Mouse (Mus musculus) embryonic facial prominence, embryonic 15.5 days (tissue): ENCODE data around the gene Srsf3. TPM values are rescaled to one million over a fixed set of nuclear protein-coding genes. Genes with fewer than 3 reads are reported as not detected.
A peak's percentile ranks its signal among the peaks of the same experiment; 100 is the strongest.
"Not testable (repeated sequence)": the region's sequence is repeated elsewhere in the genome, so short reads cannot be mapped to it uniquely, and the experiment has no call there.

Experiments
- ATAC-seq: fragments of 200-750 bp; cut with Nextera tagmentation; 2 replicates; pipeline ENCODE4 v1.8.0; 2017; ENCODE audit warnings: low read depth, moderate TSS enrichment; ENCODE audit not compliant: insufficient number of reproducible peaks, low FRiP score, low TSS enrichment
- H3K27ac ChIP-seq: fragments of 300-500 bp; sonication (generic); replicated peaks from 2 replicates; pipeline ENCODE4 v1.5.1; 2015; ENCODE audit warnings: mild to moderate bottlenecking, inconsistent platforms
- H3K27me3 ChIP-seq: fragments of 300-500 bp; sonication (generic); 2 replicates; pipeline ENCODE4 v1.6.1; 2015; ENCODE audit warnings: inconsistent platforms
- H3K36me3 ChIP-seq: fragments of 300-500 bp; sonication (generic); 2 replicates; pipeline ENCODE4 v1.6.1; 2015; ENCODE audit warnings: mild to moderate bottlenecking, inconsistent platforms
- H3K4me1 ChIP-seq: fragments of 300-500 bp; sonication (generic); 2 replicates; pipeline ENCODE4 v1.6.1; 2015; ENCODE audit warnings: inconsistent platforms
- H3K4me2 ChIP-seq: fragments of 300-500 bp; sonication (generic); replicated peaks from 2 replicates; pipeline ENCODE4 v1.6.1; 2015; ENCODE audit warnings: mild to moderate bottlenecking, inconsistent platforms
- H3K4me3 ChIP-seq: fragments of 300-500 bp; sonication (generic); replicated peaks from 2 replicates; pipeline ENCODE4 v1.5.1; 2015; ENCODE audit warnings: mild to moderate bottlenecking, inconsistent platforms
- H3K9ac ChIP-seq: fragments of 300-500 bp; sonication (generic); 2 replicates; pipeline ENCODE4 v1.6.1; 2015; ENCODE audit warnings: inconsistent platforms
- H3K9me3 ChIP-seq: fragments of 300-500 bp; sonication (generic); replicated peaks from 2 replicates; pipeline ENCODE4 v1.6.1; 2016; ENCODE audit warnings: inconsistent platforms
- WGBS: fragments of 180-500 bp; shearing (Covaris S2); methylation state at CpG from one replicate; pipeline ENCODE4 v1.1.7; 2015; 5-methylcytosine and 5-hydroxymethylcytosine counted together
- polyA plus RNA-seq: library from polyadenylated mRNA; unstranded; fragments of >200 nt; fragmentation: Nextera tagmentation; extraction: Ambion mirVana; gene quantifications from 2 replicates; pipeline ENCODE4 v1.2.1, GENCODE M21; 2015

The Srsf3 gene
- polyA plus RNA-seq, 1 experiment from 2014 or later = 485 TPM

- no peaks in the 10 kb centered on the region for H3K36me3 ChIP-seq
- no peaks in the 10 kb centered on the region for H3K9me3 ChIP-seq
- peak; percentile 62 for ATAC-seq
- 0 out of 2 replicates have a peak overlapping the region, but pooled peaks have one; percentile 44 for H3K27ac ChIP-seq
- H3K4me1 ChIP-seq = peaks cover 7% of the 10 kb centered on the region; the same call in 1 of the 2 replicates
- no peaks in the 10 kb centered on the region for H3K27me3 ChIP-seq
- no peak overlapping the region for H3K4me3 ChIP-seq
- no peak overlapping the region for H3K4me2 ChIP-seq
- 35% methylated on average over 11 of the region's 11 CpGs for WGBS
- no peak overlapping the region for H3K9ac ChIP-seq
Observed at GRCm38 (mm10) chr17:29018292-29018984, 14.0 kb upstream of the Srsf3 start.

GRCm38 (mm10) chr17:29019391-29019790, 13.0 kb upstream of the Srsf3 start:
- WGBS = 63% methylated on average over 7 of the region's 7 CpGs
- Histone ChIP-seq H3K27ac (0 out of 2 replicates have a peak overlapping the region, but pooled peaks have one; percentile 17), H3K9ac (no peak overlapping the region), H3K9me3 (no peaks in the 10 kb centered on the region), H3K27me3 (no peaks in the 10 kb centered on the region), H3K36me3 (no peaks in the 10 kb centered on the region), H3K4me3 (no peak overlapping the region), H3K4me2 (no peak overlapping the region), H3K4me1 (peaks cover 10% of the 10 kb centered on the region; the same call in 1 of the 2 replicates)
- no peak for ATAC-seq

- Histone ChIP-seq H3K27me3 (no peaks in the 10 kb centered on the region), H3K4me3 (no peak overlapping the region), H3K9me3 (no peaks in the 10 kb centered on the region), H3K4me2 (no peak overlapping the region), H3K9ac (no peak overlapping the region), H3K4me1 (peaks cover 21% of the 10 kb centered on the region), H3K27ac (no peak overlapping the region), H3K36me3 (no peaks in the 10 kb centered on the region)
- ATAC-seq = no peak
Observed at GRCm38 (mm10) chr17:29020444-29020843, 12.0 kb upstream of the Srsf3 start.

- ATAC-seq = peak; percentile 49; the same call in 1 of the 2 replicates
- Histone ChIP-seq H3K27ac (no peak overlapping the region), H3K4me3 (peak overlapping the region; percentile 6), H3K4me1 (peaks cover 33% of the 10 kb centered on the region), H3K9me3 (no peaks in the 10 kb centered on the region), H3K9ac (no peak overlapping the region), H3K36me3 (no peaks in the 10 kb centered on the region), H3K27me3 (no peaks in the 10 kb centered on the region), H3K4me2 (peak overlapping the region; percentile 35)
- WGBS = 16% methylated on average over 15 of the region's 15 CpGs
Observed at GRCm38 (mm10) chr17:29022230-29022819, 10.1 kb upstream of the Srsf3 start.

DNA sequence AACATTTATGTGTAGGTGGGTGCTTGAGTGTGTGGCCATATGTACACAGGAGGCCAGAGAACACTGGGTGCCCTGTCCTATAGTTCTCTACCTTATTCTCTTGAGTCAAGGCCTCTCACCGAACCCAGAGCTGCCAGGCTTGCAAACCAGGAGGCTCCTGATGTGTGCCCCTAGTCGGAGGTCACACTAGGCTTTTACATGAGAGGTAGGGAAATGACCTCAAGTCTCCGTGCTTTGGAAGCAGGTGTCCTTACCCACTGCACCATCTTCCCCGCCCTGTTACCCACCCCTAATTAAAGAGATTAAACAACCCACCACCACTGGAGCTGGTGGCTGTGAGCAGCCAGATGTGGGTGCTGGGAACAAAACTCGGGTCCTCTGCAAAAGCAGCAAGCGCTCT, 9.1 kb upstream of the Srsf3 start:
- no peaks in the 10 kb centered on the region for H3K9me3 ChIP-seq
- H3K27me3 ChIP-seq = no peaks in the 10 kb centered on the region
- no peak overlapping the region for H3K9ac ChIP-seq
- H3K27ac ChIP-seq = no peak overlapping the region
- no peak overlapping the region for H3K4me2 ChIP-seq
- no peak for ATAC-seq
- 91% methylated on average over 6 of the region's 6 CpGs for WGBS
- no peaks in the 10 kb centered on the region for H3K36me3 ChIP-seq
- H3K4me3 ChIP-seq = no peak overlapping the region
- H3K4me1 ChIP-seq = peaks cover 33% of the 10 kb centered on the region

GRCm38 (mm10) chr17:29024047-29024892, 8.2 kb upstream of the Srsf3 start:
- Histone ChIP-seq H3K9ac (no peak overlapping the region), H3K27me3 (no peaks in the 10 kb centered on the region), H3K27ac (peak overlapping the region; percentile 28; the same call in 1 of the 2 replicates), H3K4me1 (peaks cover 31% of the 10 kb centered on the region), H3K4me2 (no peak overlapping the region), H3K9me3 (no peaks in the 10 kb centered on the region), H3K36me3 (no peaks in the 10 kb centered on the region), H3K4me3 (no peak overlapping the region)
- WGBS = 55% methylated on average over 22 of the region's 22 CpGs
- no peak for ATAC-seq

GRCm38 (mm10) chr17:29024896-29025565, 7.4 kb upstream of the Srsf3 start:
- Histone ChIP-seq H3K9ac (no peak overlapping the region), H3K27ac (peak overlapping the region; percentile 28; the same call in 1 of the 2 replicates), H3K4me1 (peaks cover 26% of the 10 kb centered on the region), H3K4me3 (no peak overlapping the region), H3K9me3 (no peaks in the 10 kb centered on the region), H3K36me3 (no peaks in the 10 kb centered on the region), H3K4me2 (no peak overlapping the region), H3K27me3 (no peaks in the 10 kb centered on the region)
- 27% methylated on average over 10 of the region's 10 CpGs for WGBS
- ATAC-seq = no peak

GRCm38 (mm10) chr17:29026652-29027356, 5.6 kb upstream of the Srsf3 start:
- WGBS = 44% methylated on average over 5 of the region's 5 CpGs
- H3K27me3 ChIP-seq = no peaks in the 10 kb centered on the region
- no peaks in the 10 kb centered on the region for H3K36me3 ChIP-seq
- H3K27ac ChIP-seq = 0 out of 2 replicates have a peak overlapping the region, but pooled peaks have one; percentile 39
- ATAC-seq = no peak
- H3K4me1 ChIP-seq = peaks cover 26% of the 10 kb centered on the region
- H3K4me2 ChIP-seq = no peak overlapping the region
- H3K9ac ChIP-seq = no peak overlapping the region
- no peak overlapping the region for H3K4me3 ChIP-seq
- H3K9me3 ChIP-seq = no peaks in the 10 kb centered on the region

DNA sequence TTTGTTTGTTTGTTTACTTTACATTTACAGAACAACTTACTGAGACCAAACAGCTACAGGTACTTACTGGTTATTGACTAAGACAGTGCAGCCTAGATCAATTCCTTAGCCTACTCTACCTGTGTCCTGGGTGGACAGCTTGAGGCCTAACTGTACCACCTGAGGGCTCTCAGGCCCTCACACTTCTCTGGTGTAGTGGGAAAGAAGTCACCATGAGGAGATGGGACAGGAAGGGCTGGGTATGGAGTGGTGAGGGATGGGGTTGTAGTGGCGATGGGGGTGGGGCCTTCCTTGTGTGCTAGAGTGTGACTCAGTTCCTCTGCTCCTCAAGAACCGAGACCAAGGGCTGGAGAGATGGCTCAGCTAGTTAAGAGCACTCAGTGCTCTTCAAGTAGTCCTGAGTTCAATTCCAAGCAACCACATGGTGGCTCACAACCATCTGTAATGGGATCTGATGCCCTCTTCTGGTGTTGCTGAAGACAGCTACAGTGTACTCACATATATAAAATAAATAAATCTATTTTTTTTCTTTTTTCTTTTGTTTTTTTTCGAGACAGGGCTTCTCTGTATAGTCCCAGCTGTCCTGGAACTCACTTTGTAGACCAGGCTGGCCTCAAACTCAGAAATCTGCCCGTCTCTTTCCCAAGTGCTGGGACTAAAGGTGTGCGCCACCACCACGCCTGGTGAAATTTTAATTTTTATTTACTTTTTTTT, 1.9 kb upstream of the Srsf3 start:
- no peaks in the 10 kb centered on the region for H3K36me3 ChIP-seq
- H3K4me3 ChIP-seq = no peak overlapping the region
- ATAC-seq = no peak
- H3K4me2 ChIP-seq = no peak overlapping the region
- H3K9me3 ChIP-seq = no peaks in the 10 kb centered on the region
- no peak overlapping the region for H3K9ac ChIP-seq
- H3K4me1 ChIP-seq = peaks cover 16% of the 10 kb centered on the region
- no peak overlapping the region for H3K27ac ChIP-seq
- no peaks in the 10 kb centered on the region for H3K27me3 ChIP-seq
- 78% methylated on average over 6 of the region's 6 CpGs for WGBS

DNA sequence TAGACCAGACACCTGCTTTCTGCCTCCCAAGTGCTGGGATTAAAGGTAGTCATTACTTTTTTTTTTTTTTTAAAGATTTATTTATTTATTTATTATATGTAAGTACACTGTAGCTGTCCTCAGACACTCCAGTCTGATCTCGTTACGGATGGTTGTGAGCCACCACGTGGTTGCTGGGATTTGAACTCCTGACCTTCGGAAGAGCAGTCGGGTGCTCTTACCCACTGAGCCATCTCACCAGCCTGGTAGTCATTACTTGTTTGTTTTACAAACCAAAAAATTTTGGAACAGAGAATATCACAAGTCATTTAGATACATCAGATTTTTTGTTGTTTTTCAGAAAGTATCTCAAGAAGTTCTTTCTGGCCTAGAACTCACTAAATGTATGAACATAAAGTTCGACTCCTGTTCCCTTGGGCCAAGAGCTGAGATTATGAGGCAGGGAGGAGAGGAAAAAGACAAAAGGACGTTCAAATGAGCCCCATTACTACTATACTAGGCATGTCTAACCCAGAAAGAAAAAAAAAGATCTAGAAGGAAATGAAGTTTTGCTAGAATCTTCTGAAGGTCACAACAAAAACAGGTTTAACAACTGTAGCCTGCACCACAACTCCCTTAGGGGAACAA, 1.2 kb upstream of the Srsf3 start:
- Histone ChIP-seq H3K4me3 (peak overlapping the region; percentile 72), H3K9ac (peak overlapping the region; percentile 87), H3K4me2 (peak overlapping the region; percentile 65), H3K27ac (peak overlapping the region; percentile 99), H3K4me1 (peaks cover 16% of the 10 kb centered on the region)
- H3K9me3 ChIP-seq, H3K27me3 ChIP-seq, H3K36me3 ChIP-seq, ATAC-seq: not testable (repeated sequence)
- WGBS = 36% methylated on average over 7 of the region's 7 CpGs
